ENCODE assay signal across 8 mouse cellular contexts in genomic region chr17:74265156-74265505, GRCm38 (mm10). TPM values are rescaled to one million over a fixed set of nuclear protein-coding genes. Genes with fewer than 3 reads are reported as not detected.
DNase-seq lines count a peak whose midpoint lies in the region; ATAC-seq and TF ChIP-seq lines count a peak whose summit lies in the region.

No protein-coding gene starts in this region.

- no peak for TF ChIP-seq CTCF in lung, adult 2 months (IDR thresholded peaks at IDR 0.05; ENCODE audit: insufficient read depth, low read length)

- 0 out of 2 replicates have a peak overlapping the region, but pooled peaks have one; percentile 11 for H3K9ac ChIP-seq in lung, embryonic 16.5 days (ENCODE audit: low read length)
- H3K9ac ChIP-seq in limb, embryonic 14.5 days (ENCODE audit: low read depth, low read length, severe bottlenecking): no peak overlapping the region
- H3K9ac ChIP-seq in neural tube, embryonic 15.5 days (replicated peaks): no peak overlapping the region

- no peaks in the 10 kb centered on the region for H3K9me3 ChIP-seq in lung, embryonic 16.5 days (ENCODE audit: control insufficient read depth, low read length)
- no peaks in the 10 kb centered on the region for H3K9me3 ChIP-seq in limb, embryonic 14.5 days (ENCODE audit: control insufficient read depth, low read length)
- no peaks in the 10 kb centered on the region for H3K9me3 ChIP-seq in neural tube, embryonic 15.5 days (replicated peaks)

- H3K27me3 ChIP-seq in lung, embryonic 16.5 days (ENCODE audit: control insufficient read depth, insufficient read depth, low read depth, low read length): no peaks in the 10 kb centered on the region
- H3K27me3 ChIP-seq in limb, embryonic 14.5 days (ENCODE audit: control insufficient read depth, insufficient read depth, low read length): no peaks in the 10 kb centered on the region
- no peaks in the 10 kb centered on the region for H3K27me3 ChIP-seq in neural tube, embryonic 15.5 days (replicated peaks)

- no peak for DNase-seq in lung, adult 2 months
- DNase-seq in gastrocnemius, postnatal 25 days: peak; percentile 10
- DNase-seq in limb, embryonic 14.5 days (ENCODE audit: low spot score): peak; percentile 31
- DNase-seq in cerebellum, adult 9-11 months: no peak
- DNase-seq in T-cell, adult 2 months (ENCODE audit: low spot score): no peak
- DNase-seq in left cerebral cortex, postnatal 14 days (ENCODE audit: low spot score in 2 of 2): no peak

- H3K4me2 ChIP-seq in lung, embryonic 16.5 days (ENCODE audit: low read depth, low read length): no peak overlapping the region
- no peak overlapping the region for H3K4me2 ChIP-seq in limb, embryonic 14.5 days (replicated peaks; ENCODE audit: low read depth, low read length, severe bottlenecking)
- H3K4me2 ChIP-seq in neural tube, embryonic 15.5 days: peak overlapping the region; percentile 15

- WGBS in lung, embryonic 16.5 days: 10% methylated on average over 5 of the region's 5 CpGs
- WGBS in lung, adult 2 months: 25% methylated on average over 5 of the region's 5 CpGs
- 22% methylated on average over 5 of the region's 5 CpGs for WGBS in limb, embryonic 14.5 days
- WGBS in neural tube, embryonic 15.5 days: 4% methylated on average over 5 of the region's 5 CpGs

- H3K27ac ChIP-seq in lung, embryonic 16.5 days (ENCODE audit: low read length): peak overlapping the region; percentile 7; the same call in 1 of the 2 replicates
- H3K27ac ChIP-seq in limb, embryonic 14.5 days (replicated peaks; ENCODE audit: low read depth, low read length): peak overlapping the region; percentile 11; the same call in 1 of the 2 replicates
- peak overlapping the region; percentile 74 for H3K27ac ChIP-seq in neural tube, embryonic 15.5 days (replicated peaks)

- H3K36me3 ChIP-seq in lung, embryonic 16.5 days (ENCODE audit: control insufficient read depth, insufficient read depth, low read length): no peaks in the 10 kb centered on the region; the same call in 1 of the 2 replicates
- no peaks in the 10 kb centered on the region for H3K36me3 ChIP-seq in limb, embryonic 14.5 days (ENCODE audit: control insufficient read depth, insufficient read depth, low read length)
- no peaks in the 10 kb centered on the region for H3K36me3 ChIP-seq in neural tube, embryonic 15.5 days

- TF ChIP-seq POLR2A in lung, adult 2 months (IDR thresholded peaks at IDR 0.05; ENCODE audit: borderline replicate concordance, extremely low read depth, low read depth, low read length): no peak
- TF ChIP-seq POLR2A in limb, embryonic 14.5 days (IDR thresholded peaks at IDR 0.05; ENCODE audit: borderline replicate concordance, extremely low read depth, insufficient read depth, insufficient read length): no peak

- ATAC-seq in lung, embryonic 16.5 days (ENCODE audit: low read depth): peak; percentile 68
- peak; percentile 83 for ATAC-seq in limb, embryonic 14.5 days (ENCODE audit: low FRiP score, low read depth)
- ATAC-seq in neural tube, embryonic 15.5 days (ENCODE audit: low FRiP score): no peak

- intact Hi-C loops in left cerebral cortex, postnatal 14 days (cut with DNase I): no loop called here

- no peak overlapping the region for H3K4me3 ChIP-seq in lung, embryonic 16.5 days (ENCODE audit: low read length)
- H3K4me3 ChIP-seq in lung, adult 2 months (replicated peaks; ENCODE audit: extremely low read depth, low read depth, low read length): no peak overlapping the region
- no peak overlapping the region for H3K4me3 ChIP-seq in limb, embryonic 14.5 days (replicated peaks; ENCODE audit: low read length)
- H3K4me3 ChIP-seq in neural tube, embryonic 15.5 days (replicated peaks): no peak overlapping the region

- H3K4me1 ChIP-seq in lung, embryonic 16.5 days (replicated peaks; ENCODE audit: control insufficient read depth, insufficient read depth, low read length): peaks cover 21% of the 10 kb centered on the region
- H3K4me1 ChIP-seq in lung, adult 2 months (ENCODE audit: control insufficient read depth, insufficient read depth, low read length): peaks cover 17% of the 10 kb centered on the region
- peaks cover 25% of the 10 kb centered on the region for H3K4me1 ChIP-seq in limb, embryonic 14.5 days (ENCODE audit: control insufficient read depth, insufficient read depth, low read length)
- peaks cover 30% of the 10 kb centered on the region for H3K4me1 ChIP-seq in neural tube, embryonic 15.5 days

RNA-seq across cellular contexts. Expression of gene Memo1, which starts 30.2 kb away (rescaled TPM):
- polyA plus RNA-seq in lung, embryonic 16.5 days (2015; fragmentation: Nextera tagmentation; extraction: Ambion mirVana): 80.9 and 85.1 TPM in 2 replicates
- polyA plus RNA-seq in lung, adult 2 months (2012; rRNA removed): 18.2 and 23.3 TPM in 2 replicates
- 10 to 100 TPM; 50.8 to 58.1 TPM for total RNA-seq in gastrocnemius, postnatal 25 days (2021)
- 73.6 and 75.0 TPM in 2 replicates for polyA plus RNA-seq in limb, embryonic 14.5 days (2012; rRNA removed)
- polyA plus RNA-seq in limb, embryonic 14.5 days (2014; fragmentation: Nextera tagmentation; extraction: Ambion mirVana): 97.1 and 98.9 TPM in 2 replicates
- polyA plus RNA-seq in neural tube, embryonic 15.5 days (2015; fragmentation: Nextera tagmentation; extraction: Ambion mirVana): 56.6 and 63.5 TPM in 2 replicates
- total RNA-seq in left cerebral cortex, postnatal 14 days (2021): 10 to 100 TPM; 53.1 to 60.0 TPM

RNA-seq across cellular contexts. Expression of gene Dpy30, which starts 58.6 kb away (rescaled TPM):
- 212 and 222 TPM in 2 replicates for polyA plus RNA-seq in lung, embryonic 16.5 days (2015; fragmentation: Nextera tagmentation; extraction: Ambion mirVana)
- polyA plus RNA-seq in lung, adult 2 months (2012; rRNA removed): 23.5 and 28.7 TPM in 2 replicates
- 10 to 100 TPM; 47.1 to 50.6 TPM for total RNA-seq in gastrocnemius, postnatal 25 days (2021)
- 99.4 and 130 TPM in 2 replicates for polyA plus RNA-seq in limb, embryonic 14.5 days (2012; rRNA removed)
- polyA plus RNA-seq in limb, embryonic 14.5 days (2014; fragmentation: Nextera tagmentation; extraction: Ambion mirVana): 184 and 204 TPM in 2 replicates
- polyA plus RNA-seq in neural tube, embryonic 15.5 days (2015; fragmentation: Nextera tagmentation; extraction: Ambion mirVana): 236 and 249 TPM in 2 replicates
- total RNA-seq in left cerebral cortex, postnatal 14 days (2021): 10 to 100 TPM; 50.0 to 57.8 TPM

Comparison
In these comparisons a context has a peak if more than half of its experiments do, and no peak if none do; other contexts are left out.
1. H3K27ac ChIP-seq: peak in every context shown above with its lines; median percentile 74 in neural tube, embryonic 15.5 days; 11 in limb, embryonic 14.5 days; 7 in lung, embryonic 16.5 days.
2. DNase-seq: peak in gastrocnemius, postnatal 25 days (single experiment) and limb, embryonic 14.5 days (single experiment); none in lung, adult 2 months (single experiment), cerebellum, adult 9-11 months (single experiment), T-cell, adult 2 months (single experiment) and left cerebral cortex, postnatal 14 days (0 of 2).